Mouse (Mus musculus) c-Kit-positive CD71-positive TER-119-positive erythroid progenitor cells, embryonic 14.5 days (primary cell): ENCODE data around the gene Iqcf1.
"Not testable (repeated sequence)": the region's sequence is repeated elsewhere in the genome, so short reads cannot be mapped to it uniquely, and the experiment has no call there.

Experiments
- DNase-seq: peaks from one replicate; pipeline ENCODE4 v3.0.0-alpha.2; 2013; ENCODE audit warnings: low spot score

Gene Iqcf1

GRCm38 (mm10) chr9:106482578-106483115 lies 17.1 kb upstream of the Iqcf1 start:
- DNase-seq = no peak

- no peak for DNase-seq
These were observed 16.6 kb upstream of the Iqcf1 start for GRCm38 (mm10) chr9:106483136-106483535.

- DNase-seq = no peak
These were observed 16.2 kb upstream of the Iqcf1 start for GRCm38 (mm10) chr9:106483606-106484005.

GRCm38 (mm10) chr9:106485076-106485475 lies 14.7 kb upstream of the Iqcf1 start:
- no peak for DNase-seq

GRCm38 (mm10) chr9:106487602-106488001 lies 12.2 kb upstream of the Iqcf1 start:
- not testable (repeated sequence) for DNase-seq

GRCm38 (mm10) chr9:106501846-106502245 lies 2.1 kb downstream of the Iqcf1 start:
- DNase-seq = no peak

- DNase-seq = no peak
These were observed 4.5 kb downstream of the Iqcf1 start for GRCm38 (mm10) chr9:106504246-106504645.

- no peak for DNase-seq
These were observed 9.6 kb downstream of the Iqcf1 start for GRCm38 (mm10) chr9:106509356-106509755.

GRCm38 (mm10) chr9:106512729-106513450 lies 13.1 kb downstream of the Iqcf1 start:
- no peak for DNase-seq

- no peak for DNase-seq
These were observed 13.8 kb downstream of the Iqcf1 start for GRCm38 (mm10) chr9:106513566-106513965.

- DNase-seq = no peak
These were observed 14.5 kb downstream of the Iqcf1 start, which contains the start of gene Iqcf5 for GRCm38 (mm10) chr9:106514273-106514672. Gene Iqcf5 (plus strand): TSS chr9:106514573.

GRCm38 (mm10) chr9:106519433-106519832 lies 19.7 kb downstream of the Iqcf1 start:
- no peak for DNase-seq

- no peak for DNase-seq
These were observed 20.1 kb downstream of the Iqcf1 start for GRCm38 (mm10) chr9:106519909-106520308.

- peak; percentile 34 for DNase-seq
These were observed 32.1 kb downstream of the Iqcf1 start for GRCm38 (mm10) chr9:106531833-106532232.

GRCm38 (mm10) chr9:106534296-106534695 lies 34.5 kb downstream of the Iqcf1 start:
- DNase-seq = no peak

- no peak for DNase-seq
These were observed 35.2 kb downstream of the Iqcf1 start for GRCm38 (mm10) chr9:106534975-106535374.
